8 mouse cellular contexts compared by ENCODE assay signal in the genomic region with DNA sequence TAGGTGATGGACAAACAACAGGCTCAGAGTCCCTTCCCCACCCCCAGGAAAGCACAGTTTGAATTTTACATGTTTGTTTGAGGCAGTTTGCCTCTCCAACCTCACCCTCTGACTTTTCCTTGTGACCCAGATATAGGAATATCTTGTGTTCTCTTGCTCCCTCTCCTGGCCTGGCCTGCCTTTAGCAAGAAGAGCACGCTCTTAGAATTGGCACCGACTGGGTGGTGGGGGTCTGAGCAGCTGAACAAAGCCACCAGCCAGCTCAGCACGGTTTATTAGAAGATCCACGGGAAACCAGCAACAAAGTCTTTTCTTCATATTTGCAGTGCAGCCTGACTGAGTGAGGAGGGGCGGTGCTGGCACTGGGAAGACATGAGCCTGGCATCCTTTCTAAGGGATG.
A peak's percentile ranks its signal among the peaks of the same experiment; 100 is the strongest.
DNase-seq lines count a peak whose midpoint lies in the region; ATAC-seq lines count a peak whose summit lies in the region.

No protein-coding gene starts in this region.

- peak; percentile 21 to 78 for DNase-seq in adrenal gland, adult (ENCODE audit: inconsistent age in 2 of 2, low spot score in 1 of 2)
- DNase-seq in adrenal gland, postnatal 4 days (ENCODE audit: low spot score in 2 of 2) = no peak
- peak; percentile 65 for DNase-seq in cerebellum, adult 11-12 months
- peak; percentile 76 for DNase-seq in forelimb bud, embryonic 11.5 days (ENCODE audit: low read depth, low spot score)
- peak; percentile 80 to 86 for DNase-seq in layer of hippocampus, postnatal 10 days (ENCODE audit: low spot score in 2 of 2)
- DNase-seq in lung, postnatal 25 days (ENCODE audit: low spot score) = peak; percentile 70
- peak; percentile 57 for DNase-seq in skeletal muscle tissue, adult 2 months (ENCODE audit: low read depth, low spot score)

- no peak overlapping the region for H3K4me2 ChIP-seq in hindbrain, embryonic 12.5 days (replicated peaks)

- H3K27me3 ChIP-seq in hindbrain, embryonic 12.5 days = no peaks in the 10 kb centered on the region

- H3K27ac ChIP-seq in hindbrain, embryonic 12.5 days = 0 out of 2 replicates have a peak overlapping the region, but pooled peaks have one; percentile 0

- H3K9me3 ChIP-seq in hindbrain, embryonic 12.5 days (replicated peaks) = no peaks in the 10 kb centered on the region

- peak; percentile 75 for ATAC-seq in hindbrain, embryonic 12.5 days (ENCODE audit: low FRiP score)

- WGBS in hindbrain, embryonic 12.5 days = 12% methylated on average over 5 of the region's 5 CpGs

- H3K4me3 ChIP-seq in hindbrain, embryonic 12.5 days = no peak overlapping the region

- no peaks in the 10 kb centered on the region for H3K36me3 ChIP-seq in hindbrain, embryonic 12.5 days

- peaks cover 36% of the 10 kb centered on the region for H3K4me1 ChIP-seq in hindbrain, embryonic 12.5 days

- H3K9ac ChIP-seq in hindbrain, embryonic 12.5 days = no peak overlapping the region

Comparison
In these comparisons a context has a peak if more than half of its experiments do, and no peak if none do; other contexts are left out.
1. DNase-seq: peak in adrenal gland, adult (2 of 2), cerebellum, adult 11-12 months (single experiment), forelimb bud, embryonic 11.5 days (single experiment), layer of hippocampus, postnatal 10 days (2 of 2), lung, postnatal 25 days (single experiment) and skeletal muscle tissue, adult 2 months (single experiment); none in adrenal gland, postnatal 4 days (0 of 2).